Mouse (Mus musculus) lung, postnatal 0 days (tissue): ENCODE data around the gene Gamt.

Experiments used
- CTCF ChIP-seq: IDR thresholded peaks from 2 replicates; pipeline ENCODE4 v1.5.1; 2016; ENCODE audit warnings: antibody characterized with exemption, mild to moderate bottlenecking
- EP300 ChIP-seq: IDR thresholded peaks from 2 replicates; pipeline ENCODE4 v1.6.1; 2016; ENCODE audit warnings: antibody characterized with exemption, mild to moderate bottlenecking, control low read depth

DNA sequence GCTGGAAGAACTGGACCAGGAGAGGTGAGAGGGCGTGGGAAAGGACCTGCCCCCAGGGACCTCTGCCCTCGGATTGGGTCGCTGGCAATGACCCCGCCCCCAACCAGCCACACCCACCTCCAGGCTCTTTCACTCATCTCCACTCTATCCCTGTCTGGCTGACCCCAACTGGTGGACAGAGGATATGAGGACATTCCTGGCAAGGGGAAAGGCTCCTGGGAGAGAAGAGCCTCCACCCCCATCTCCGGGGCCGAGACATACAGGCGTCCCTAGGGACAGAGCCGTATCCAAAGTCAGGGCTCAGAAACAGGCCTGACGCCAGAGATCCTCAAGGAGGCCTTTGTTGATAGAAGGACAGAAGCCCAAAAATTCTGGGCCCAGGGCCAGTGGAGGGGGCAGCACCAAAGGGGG is 41.7 kb upstream of the Gamt start:
- TF ChIP-seq EP300 (peak; percentile 45; the same call in 1 of the 2 replicates), CTCF (no peak; the same call in 1 of the 2 replicates)
